8 mouse cellular contexts compared by ENCODE assay signal in the genomic region with DNA sequence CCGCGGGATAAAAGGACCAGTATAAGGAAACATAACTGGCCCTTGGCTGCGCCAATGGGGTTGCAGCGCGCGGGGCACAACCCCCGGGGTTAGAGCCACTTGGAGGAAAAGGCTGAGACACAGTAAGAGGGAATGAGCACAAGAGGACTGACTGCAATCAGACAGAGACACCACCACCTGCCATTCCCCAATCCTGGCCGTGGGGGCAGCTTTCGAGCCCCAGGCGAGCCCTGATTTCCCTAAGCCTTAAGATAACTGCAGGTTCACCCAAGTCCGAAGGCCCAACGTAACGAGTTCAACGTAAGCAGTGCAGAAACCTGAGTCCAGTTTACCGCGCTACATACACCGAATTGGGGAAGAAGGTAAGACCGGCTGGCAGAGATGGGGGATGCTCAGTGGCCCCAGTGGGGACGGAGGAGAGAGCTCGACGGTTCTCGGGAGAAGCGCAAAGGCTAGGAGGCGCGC. TPM values are rescaled to one million over a fixed set of nuclear protein-coding genes. Genes with fewer than 3 reads are reported as not detected.
DNase-seq lines count a peak whose midpoint lies in the region; ATAC-seq and TF ChIP-seq lines count a peak whose summit lies in the region.

No protein-coding gene starts in this region.

- intact Hi-C loops in left cerebral cortex, adult 2 months (cut with DNase I) = loop anchor here (1.0 kb wide), 1 partner anchor 25 kb away; a partner anchor contains a TSS

- H3K36me3 ChIP-seq in forebrain, embryonic 13.5 days (ENCODE audit: poor library complexity, severe bottlenecking) = peaks cover 10% of the 10 kb centered on the region; the same call in 1 of the 2 replicates
- H3K36me3 ChIP-seq in midbrain, embryonic 12.5 days = peaks cover 10% of the 10 kb centered on the region

- peak; percentile 66 for ATAC-seq in Patski
- ATAC-seq in forebrain, embryonic 13.5 days = peak; percentile 68; the same call in 1 of the 2 replicates
- peak; percentile 66 for ATAC-seq in midbrain, embryonic 12.5 days (ENCODE audit: low FRiP score, low read depth)

- DNase-seq in left cerebral cortex, adult 2 months (ENCODE audit: extremely low spot score in 1 of 2, low spot score in 2 of 2) = peak in 1 of 2 experiments; percentile 26
- DNase-seq in left cerebral cortex, adult 9 months (ENCODE audit: low spot score in 2 of 2) = no peak
- no peak for DNase-seq in Patski (ENCODE audit: low read depth, low spot score)
- DNase-seq in kidney, postnatal 10 days = peak; percentile 35
- no peak for DNase-seq in spleen, postnatal 14 days (ENCODE audit: low spot score in 2 of 2)
- DNase-seq in thymus, postnatal 14 days = no peak

- in situ Hi-C loops in Patski (cut with MboI; ENCODE audit: low pct_unique_long_range_greater_than_20kb) = no loop called here

- peak overlapping the region; percentile 96 for H3K27ac ChIP-seq in left cerebral cortex, adult 2 months
- peak overlapping the region; percentile 99 for H3K27ac ChIP-seq in forebrain, embryonic 13.5 days
- H3K27ac ChIP-seq in midbrain, embryonic 12.5 days (replicated peaks) = peak overlapping the region; percentile 98

- peak overlapping the region; percentile 91 for H3K4me3 ChIP-seq in left cerebral cortex, adult 2 months
- peak overlapping the region; percentile 93 for H3K4me3 ChIP-seq in forebrain, embryonic 13.5 days
- peak overlapping the region; percentile 61 for H3K4me3 ChIP-seq in midbrain, embryonic 12.5 days

- CTCF ChIA-PET in Patski (lab: Charles Lee) = interaction anchor here (1.0 to 2.4 kb wide), 4 partner anchors 10 to 28 kb away, joined by 3 to 11 read pairs (median 6); no protein-coding TSS in a partner anchor

- H3K4me2 ChIP-seq in forebrain, embryonic 13.5 days = peak overlapping the region; percentile 92
- peak overlapping the region; percentile 97 for H3K4me2 ChIP-seq in midbrain, embryonic 12.5 days (replicated peaks)

- no peaks in the 10 kb centered on the region for H3K9me3 ChIP-seq in forebrain, embryonic 13.5 days (replicated peaks)
- no peaks in the 10 kb centered on the region for H3K9me3 ChIP-seq in midbrain, embryonic 12.5 days

- no peaks in the 10 kb centered on the region for H3K27me3 ChIP-seq in Patski
- no peaks in the 10 kb centered on the region for H3K27me3 ChIP-seq in forebrain, embryonic 13.5 days
- H3K27me3 ChIP-seq in midbrain, embryonic 12.5 days = no peaks in the 10 kb centered on the region

- peaks cover 30% of the 10 kb centered on the region for H3K4me1 ChIP-seq in forebrain, embryonic 13.5 days
- H3K4me1 ChIP-seq in midbrain, embryonic 12.5 days = peaks cover 15% of the 10 kb centered on the region

- TF ChIP-seq CTCF in left cerebral cortex, adult 2 months (IDR thresholded peaks at IDR 0.05) = no peak; the same call in 1 of the 2 replicates
- TF ChIP-seq CTCF in Patski (IDR thresholded peaks at IDR 0.05) = no peak

- peak overlapping the region; percentile 82 for H3K9ac ChIP-seq in forebrain, embryonic 13.5 days
- peak overlapping the region; percentile 75 for H3K9ac ChIP-seq in midbrain, embryonic 12.5 days (replicated peaks)

- POLR2A ChIA-PET in Patski (lab: Charles Lee) = interaction anchor here (1.4 to 3.5 kb wide), 5 partner anchors 12 to 26 kb away, joined by 3 to 24 read pairs (median 10); a partner anchor contains a TSS

- under 1% methylated on average over 25 of the region's 25 CpGs for WGBS in forebrain, embryonic 13.5 days
- under 1% methylated on average over 25 of the region's 25 CpGs for WGBS in midbrain, embryonic 12.5 days

RNA-seq across cellular contexts. Expression of a gene that starts 0.4 kb away (rescaled TPM):
- total RNA-seq in left cerebral cortex, adult 2 months (2021) = 1 to 10 TPM; 3.0 to 3.2 TPM
- polyA plus RNA-seq in Patski (2021) = 3.9 TPM
- 1.5 and 1.9 TPM in 2 replicates for polyA plus RNA-seq in forebrain, embryonic 13.5 days (2015; fragmentation: Nextera tagmentation; extraction: Ambion mirVana)
- 1.3 and 3.6 TPM in 2 replicates for polyA plus RNA-seq in midbrain, embryonic 12.5 days (2016; fragmentation: Nextera tagmentation; extraction: Ambion mirVana)

RNA-seq across cellular contexts. Expression of a gene that starts 0.6 kb away (rescaled TPM):
- total RNA-seq in left cerebral cortex, adult 2 months (2021) = 10 to 100 TPM; 56.8 to 61.1 TPM
- 63.0 TPM for polyA plus RNA-seq in Patski (2021)
- polyA plus RNA-seq in forebrain, embryonic 13.5 days (2015; fragmentation: Nextera tagmentation; extraction: Ambion mirVana) = 76.5 and 86.9 TPM in 2 replicates
- 97.3 and 97.6 TPM in 2 replicates for polyA plus RNA-seq in midbrain, embryonic 12.5 days (2016; fragmentation: Nextera tagmentation; extraction: Ambion mirVana)

RNA-seq across cellular contexts. Expression of a gene that starts 13.7 kb away (rescaled TPM):
- 10 to 100 TPM; 75.1 to 76.6 TPM for total RNA-seq in left cerebral cortex, adult 2 months (2021)
- 163 TPM for polyA plus RNA-seq in Patski (2021)
- 139 and 145 TPM in 2 replicates for polyA plus RNA-seq in forebrain, embryonic 13.5 days (2015; fragmentation: Nextera tagmentation; extraction: Ambion mirVana)
- 141 and 153 TPM in 2 replicates for polyA plus RNA-seq in midbrain, embryonic 12.5 days (2016; fragmentation: Nextera tagmentation; extraction: Ambion mirVana)

RNA-seq across cellular contexts. Expression of a gene that starts 13.9 kb away (rescaled TPM):
- total RNA-seq in left cerebral cortex, adult 2 months (2021) = 10 to 100 TPM; 39.7 to 43.7 TPM
- 78.1 TPM for polyA plus RNA-seq in Patski (2021)
- polyA plus RNA-seq in forebrain, embryonic 13.5 days (2015; fragmentation: Nextera tagmentation; extraction: Ambion mirVana) = 75.8 and 77.9 TPM in 2 replicates
- 65.6 and 68.0 TPM in 2 replicates for polyA plus RNA-seq in midbrain, embryonic 12.5 days (2016; fragmentation: Nextera tagmentation; extraction: Ambion mirVana)

RNA-seq across cellular contexts. Expression of a gene that starts 22.8 kb away (rescaled TPM):
- 10 to 100 TPM; 28.0 to 31.4 TPM for total RNA-seq in left cerebral cortex, adult 2 months (2021)
- 44.0 TPM for polyA plus RNA-seq in Patski (2021)
- polyA plus RNA-seq in forebrain, embryonic 13.5 days (2015; fragmentation: Nextera tagmentation; extraction: Ambion mirVana) = 13.3 and 13.4 TPM in 2 replicates
- 22.0 and 25.2 TPM in 2 replicates for polyA plus RNA-seq in midbrain, embryonic 12.5 days (2016; fragmentation: Nextera tagmentation; extraction: Ambion mirVana)
